Mouse (Mus musculus) forebrain, embryonic 13.5 days (tissue): Measurements from ENCODE around the gene Serpina1c. TPM values are rescaled to one million over a fixed set of nuclear protein-coding genes. Genes with fewer than 3 reads are reported as not detected.
"Not testable (repeated sequence)": the region's sequence is repeated elsewhere in the genome, so short reads cannot be mapped to it uniquely, and the experiment has no call there.

Source experiments
- ATAC-seq: fragments of 200-750 bp; cut with Nextera tagmentation; 2 replicates; pipeline ENCODE4 v1.8.0; 2017
- H3K27ac ChIP-seq: fragments of 300-500 bp; sonication (generic); 2 replicates; pipeline ENCODE4 v1.5.1; 2015; ENCODE audit warnings: inconsistent platforms, mild to moderate bottlenecking, moderate library complexity
- H3K27me3 ChIP-seq: fragments of 300-500 bp; sonication (generic); 2 replicates; pipeline ENCODE4 v1.6.1; 2015; ENCODE audit warnings: mild to moderate bottlenecking, inconsistent platforms
- H3K36me3 ChIP-seq: fragments of 300-500 bp; sonication (generic); 2 replicates; pipeline ENCODE4 v1.6.1; 2015; ENCODE audit warnings: mild to moderate bottlenecking, inconsistent platforms; ENCODE audit not compliant: poor library complexity, severe bottlenecking
- H3K4me1 ChIP-seq: fragments of 300-500 bp; sonication (generic); 2 replicates; pipeline ENCODE4 v1.6.1; 2015; ENCODE audit warnings: inconsistent platforms
- H3K4me2 ChIP-seq: fragments of 300-500 bp; sonication (generic); 2 replicates; pipeline ENCODE4 v1.6.1; 2015; ENCODE audit warnings: inconsistent platforms, mild to moderate bottlenecking, moderate library complexity
- H3K4me3 ChIP-seq: fragments of 300-500 bp; sonication (generic); 2 replicates; pipeline ENCODE4 v1.5.1; 2015; ENCODE audit warnings: mild to moderate bottlenecking, inconsistent platforms
- H3K9ac ChIP-seq: fragments of 300-500 bp; sonication (generic); 2 replicates; pipeline ENCODE4 v1.6.1; 2015; ENCODE audit warnings: mild to moderate bottlenecking, inconsistent platforms
- H3K9me3 ChIP-seq: fragments of 300-500 bp; sonication (generic); replicated peaks from 2 replicates; pipeline ENCODE4 v1.6.1; 2016; ENCODE audit warnings: inconsistent platforms
- WGBS: fragments of 180-500 bp; shearing (Covaris S2); methylation state at CpG from one replicate; pipeline ENCODE4 v1.1.7; 2015; 5-methylcytosine and 5-hydroxymethylcytosine counted together
- polyA plus RNA-seq: library from polyadenylated mRNA; unstranded; fragments of >200 nt; fragmentation: Nextera tagmentation; extraction: Ambion mirVana; gene quantifications from 2 replicates; pipeline ENCODE4 v1.2.1, GENCODE M21; 2015

Gene Serpina1c
- polyA plus RNA-seq: 1.3 TPM in 1 of 2 replicates, not detected in the other

GRCm38 (mm10) chr12:103904837-103905340 is at the start of gene Serpina1c:
Gene Serpina1c, minus strand, starts transcription at chr12:103904887.
- H3K27ac ChIP-seq, H3K4me1 ChIP-seq, H3K4me3 ChIP-seq, H3K27me3 ChIP-seq, ATAC-seq, H3K36me3 ChIP-seq, H3K9ac ChIP-seq, H3K4me2 ChIP-seq: not testable (repeated sequence)
- 78% methylated on average over 4 of the region's 4 CpGs for WGBS
- peaks cover 23% of the 10 kb centered on the region for H3K9me3 ChIP-seq

- not testable (repeated sequence) for H3K9me3 ChIP-seq, H3K4me3 ChIP-seq, H3K9ac ChIP-seq, H3K4me1 ChIP-seq, ATAC-seq, H3K27ac ChIP-seq, H3K27me3 ChIP-seq, H3K36me3 ChIP-seq, H3K4me2 ChIP-seq
- whole genome bisulfite sequencing: 79% methylated on average over 3 of the region's 3 CpGs
These were observed 48.3 kb upstream of the Serpina1c start for GRCm38 (mm10) chr12:103952972-103953371.

GRCm38 (mm10) chr12:103946243-103946642 is 41.6 kb upstream of the Serpina1c start:
- no peak overlapping the region for H3K27ac ChIP-seq
- no peaks in the 10 kb centered on the region for H3K27me3 ChIP-seq
- H3K4me2 ChIP-seq: no peak overlapping the region
- ATAC-seq: no peak
- peaks cover 9% of the 10 kb centered on the region for H3K9me3 ChIP-seq
- H3K4me1 ChIP-seq: no peaks in the 10 kb centered on the region
- no peak overlapping the region for H3K9ac ChIP-seq
- H3K36me3 ChIP-seq: no peaks in the 10 kb centered on the region
- no peak overlapping the region for H3K4me3 ChIP-seq
- WGBS: 84% methylated on average over 4 of the region's 4 CpGs

- H3K9me3 ChIP-seq: peaks cover 18% of the 10 kb centered on the region
- not testable (repeated sequence) for H3K4me3 ChIP-seq, H3K4me2 ChIP-seq, H3K27me3 ChIP-seq, ATAC-seq, H3K36me3 ChIP-seq, H3K27ac ChIP-seq, H3K9ac ChIP-seq, H3K4me1 ChIP-seq
- 92% methylated on average over 13 of the region's 16 CpGs for WGBS
These were observed 4.5 kb upstream of the Serpina1c start for GRCm38 (mm10) chr12:103909181-103909580.

GRCm38 (mm10) chr12:103907746-103908145 is 3.1 kb upstream of the Serpina1c start:
- not testable (repeated sequence) for H3K4me1 ChIP-seq, H3K27ac ChIP-seq, H3K36me3 ChIP-seq, ATAC-seq, H3K9ac ChIP-seq, H3K4me2 ChIP-seq, H3K27me3 ChIP-seq, H3K4me3 ChIP-seq
- H3K9me3 ChIP-seq: peaks cover 18% of the 10 kb centered on the region
- WGBS: 46% methylated on average over 1 of the region's 1 CpGs

- H3K36me3 ChIP-seq, H3K4me3 ChIP-seq, H3K27ac ChIP-seq, H3K4me1 ChIP-seq, ATAC-seq, H3K4me2 ChIP-seq, H3K27me3 ChIP-seq, H3K9ac ChIP-seq: not testable (repeated sequence)
- peaks cover 23% of the 10 kb centered on the region for H3K9me3 ChIP-seq
- WGBS: 91% methylated on average over 3 of the region's 3 CpGs
These were observed 2.8 kb downstream of the Serpina1c start for GRCm38 (mm10) chr12:103901929-103902328.

GRCm38 (mm10) chr12:103866873-103867272 is 37.8 kb downstream of the Serpina1c start:
- H3K4me1 ChIP-seq, H3K27ac ChIP-seq, H3K36me3 ChIP-seq, H3K4me3 ChIP-seq, ATAC-seq, H3K27me3 ChIP-seq, H3K4me2 ChIP-seq, H3K9ac ChIP-seq: not testable (repeated sequence)
- 93% methylated on average over 1 of the region's 1 CpGs for WGBS
- peaks cover 22% of the 10 kb centered on the region for H3K9me3 ChIP-seq

GRCm38 (mm10) chr12:103863101-103863974 is 41.3 kb downstream of the Serpina1c start, which contains the start of gene Serpina1a:
Gene Serpina1a, minus strand, starts transcription at chr12:103863562.
- ATAC-seq, H3K36me3 ChIP-seq: not testable (repeated sequence)
- 86% methylated on average over 9 of the region's 9 CpGs for WGBS

GRCm38 (mm10) chr12:103860976-103861375 is 43.7 kb downstream of the Serpina1c start:
- no peak overlapping the region for H3K27ac ChIP-seq
- H3K4me3 ChIP-seq: no peak overlapping the region
- WGBS: 78% methylated on average over 3 of the region's 3 CpGs
- H3K4me2 ChIP-seq: no peak overlapping the region
- no peaks in the 10 kb centered on the region for H3K4me1 ChIP-seq
- no peaks in the 10 kb centered on the region for H3K36me3 ChIP-seq
- no peak overlapping the region for H3K9ac ChIP-seq
- no peaks in the 10 kb centered on the region for H3K27me3 ChIP-seq
- no peak for ATAC-seq
- H3K9me3 ChIP-seq: 0 out of 2 replicates have a peak, but pooled peaks cover 20% of the 10 kb centered on the region

More at GRCm38 (mm10) chr12:103863101-103863974, 41.3 kb downstream of the Serpina1c start, which contains the start of gene Serpina1a:
- not testable (repeated sequence) for H3K4me1 ChIP-seq, H3K27me3 ChIP-seq, H3K9ac ChIP-seq, H3K4me2 ChIP-seq, H3K4me3 ChIP-seq, H3K27ac ChIP-seq
- peaks cover 21% of the 10 kb centered on the region for H3K9me3 ChIP-seq

- H3K27me3 ChIP-seq, H3K36me3 ChIP-seq, H3K4me3 ChIP-seq, H3K4me1 ChIP-seq, H3K9ac ChIP-seq, H3K27ac ChIP-seq, ATAC-seq, H3K4me2 ChIP-seq: not testable (repeated sequence)
- H3K9me3 ChIP-seq: 0 out of 2 replicates have a peak, but pooled peaks cover 19% of the 10 kb centered on the region
- 76% methylated on average over 3 of the region's 4 CpGs for WGBS
These were observed 44.1 kb downstream of the Serpina1c start for GRCm38 (mm10) chr12:103860571-103860970.

- H3K4me3 ChIP-seq, H3K4me1 ChIP-seq, H3K27me3 ChIP-seq, H3K9ac ChIP-seq, H3K36me3 ChIP-seq, H3K4me2 ChIP-seq, ATAC-seq, H3K27ac ChIP-seq: not testable (repeated sequence)
- H3K9me3 ChIP-seq: 0 out of 2 replicates have a peak, but pooled peaks cover 16% of the 10 kb centered on the region
- WGBS: 65% methylated on average over 3 of the region's 3 CpGs
These were observed 45.1 kb downstream of the Serpina1c start for GRCm38 (mm10) chr12:103859584-103859983.

GRCm38 (mm10) chr12:103853032-103853431 is 51.7 kb downstream of the Serpina1c start:
- H3K36me3 ChIP-seq, H3K4me3 ChIP-seq, H3K4me1 ChIP-seq, H3K9ac ChIP-seq, H3K9me3 ChIP-seq, H3K27ac ChIP-seq, H3K27me3 ChIP-seq, ATAC-seq, H3K4me2 ChIP-seq: not testable (repeated sequence)
- WGBS: 75% methylated on average over 2 of the region's 2 CpGs
